Mouse (Mus musculus) spleen, embryonic (tissue): ENCODE data around the gene 1700029H14Rik.

Experiments used
- CTCF ChIA-PET: fragments of 350-600 bp; sonication (Branson Sonifier 250); formaldehyde crosslinking; loops from one replicate; lab custom pipeline; 2022; lab: Charles Lee

Gene 1700029H14Rik

DNA sequence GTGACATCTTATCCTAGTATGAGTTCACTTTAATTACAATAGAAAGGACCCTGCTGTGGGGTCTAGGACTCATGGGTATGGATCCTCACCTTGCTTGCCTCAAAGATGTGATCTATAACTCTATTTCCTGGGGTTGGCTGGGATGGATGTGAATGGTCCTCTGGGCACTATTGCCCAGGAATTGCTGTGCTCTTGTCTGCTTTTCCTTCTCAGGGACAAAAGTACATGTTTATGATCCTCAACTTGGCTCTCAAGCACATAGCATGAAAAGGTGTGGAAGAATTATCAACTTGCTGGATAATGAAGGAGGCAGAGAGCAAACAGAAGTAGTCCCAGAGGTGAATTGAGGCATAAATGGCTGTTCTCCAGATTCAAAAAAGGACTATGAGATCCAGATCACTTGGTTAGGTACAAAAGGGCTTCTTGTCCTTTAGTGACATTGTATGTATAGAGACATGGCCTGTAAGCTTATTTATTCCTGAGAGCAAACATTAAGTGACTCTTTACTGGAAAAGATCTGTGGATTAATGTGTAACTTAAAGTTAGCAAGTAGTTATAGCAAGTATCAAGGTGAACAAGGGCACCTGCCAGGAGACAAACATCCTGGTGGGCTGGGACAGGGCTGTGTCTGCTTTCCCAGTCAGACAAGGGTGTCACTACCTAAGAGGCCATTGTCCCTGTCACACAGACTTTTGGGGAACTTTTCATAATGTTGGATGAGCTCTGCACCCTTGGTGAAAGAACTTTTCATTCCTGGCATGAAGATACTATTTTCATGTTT, 57.2 kb downstream of the 1700029H14Rik start:
- CTCF ChIA-PET, result no interaction called here

DNA sequence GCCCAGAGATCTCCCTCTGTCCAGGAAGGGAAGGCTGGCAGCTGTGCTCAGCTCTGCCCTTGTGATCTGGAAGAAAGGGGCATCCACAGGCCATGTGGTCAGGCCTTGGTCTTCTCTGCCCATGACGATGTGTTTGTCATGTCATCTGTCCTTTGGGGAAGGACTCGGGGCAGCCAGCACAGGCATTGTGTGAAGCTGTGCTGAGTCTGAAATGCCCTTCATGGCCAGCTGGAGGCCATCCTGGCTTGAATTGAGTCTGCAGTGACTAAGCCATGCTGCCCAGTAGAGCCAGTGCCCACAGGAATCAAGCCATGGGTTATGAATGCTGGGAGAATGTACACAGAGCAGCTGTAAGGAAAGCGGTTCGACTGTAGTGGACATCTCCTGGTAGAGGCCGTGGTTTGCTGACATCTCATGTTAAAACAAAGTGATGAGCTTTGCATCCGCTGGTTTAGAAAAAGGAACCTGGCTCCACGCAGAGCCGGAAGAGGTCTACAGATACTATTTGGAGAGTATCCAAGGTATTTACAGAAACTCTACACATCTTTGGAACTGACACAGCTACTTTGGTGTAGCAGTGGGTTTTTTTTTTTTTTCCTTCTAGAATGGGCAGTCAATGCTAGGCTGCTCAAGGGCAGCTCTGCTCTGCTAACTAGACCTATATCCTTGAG, 58.2 kb downstream of the 1700029H14Rik start:
- CTCF ChIA-PET, result interaction anchor here (0.5 kb wide), 1 partner anchor 9 kb away, joined by 7 read pairs; no protein-coding TSS in a partner anchor

DNA sequence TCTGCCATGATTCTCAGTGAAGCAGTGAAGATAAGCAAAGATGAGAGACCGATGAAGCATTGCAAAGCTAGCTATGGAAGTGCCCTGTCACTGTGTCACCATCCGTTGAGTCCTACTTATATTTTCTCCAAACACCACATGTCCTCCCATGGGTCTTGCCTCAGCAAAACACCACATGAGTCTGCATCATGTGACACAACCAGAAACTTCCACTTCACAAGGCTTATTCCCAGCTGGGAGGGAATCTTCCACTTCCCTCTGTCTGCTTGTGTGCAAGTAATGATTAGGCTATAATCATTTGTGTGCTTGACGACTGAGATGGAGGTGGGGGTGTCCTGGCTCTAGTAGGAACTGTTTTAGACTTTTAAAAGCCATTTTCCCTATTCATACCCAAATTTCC, 61.0 kb downstream of the 1700029H14Rik start:
- CTCF ChIA-PET, result no interaction called here
